Mouse (Mus musculus): ENCODE data around the gene Cd5. TPM values are rescaled to one million over a fixed set of nuclear protein-coding genes. Genes with fewer than 3 reads are reported as not detected.

The Cd5 gene
- polyA plus RNA-seq, 1 experiment from 2014 or later: 0.25 TPM

DNA sequence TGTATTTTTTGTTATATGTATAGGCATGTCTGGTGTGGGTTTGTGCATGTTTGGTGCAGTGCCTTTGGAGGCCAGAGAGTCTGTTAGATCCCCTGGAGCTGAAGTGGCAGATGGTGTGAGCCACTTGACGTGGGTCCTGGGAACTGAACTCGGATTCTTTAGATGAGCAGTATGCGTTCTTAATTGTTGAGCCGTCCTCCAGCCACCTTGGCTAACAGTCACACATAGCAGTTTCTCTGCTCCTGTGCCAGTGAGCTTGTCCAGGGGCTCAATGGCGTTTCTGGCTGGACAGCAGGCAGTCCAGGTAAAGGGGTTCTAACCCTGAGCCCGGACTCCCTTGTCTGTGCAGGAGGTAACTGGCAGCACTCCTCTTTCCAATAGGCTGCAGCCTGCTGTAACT, 29.9 kb downstream of the Cd5 start:
- Histone ChIP-seq H3K4me2 (ENCODE audit: low read length) (no peak overlapping the region), H3K4me1 (ENCODE audit: control insufficient read depth, insufficient read depth, low read length) (peaks cover 9% of the 10 kb centered on the region), H3K36me3 (ENCODE audit: control insufficient read depth, insufficient read depth, low read length) (peaks cover 49% of the 10 kb centered on the region), H3K9ac (replicated peaks; ENCODE audit: low read length) (no peak overlapping the region), H3K9me3 (ENCODE audit: control insufficient read depth, low read length) (no peaks in the 10 kb centered on the region), H3K4me3 (replicated peaks; ENCODE audit: low read depth, low read length) (no peak overlapping the region), H3K27ac (replicated peaks; ENCODE audit: low read depth, low read length) (peak overlapping the region; percentile 85), H3K27me3 (ENCODE audit: control insufficient read depth, insufficient read depth, low read length) (no peaks in the 10 kb centered on the region)
- ATAC-seq (ENCODE audit: low FRiP score, low TSS enrichment): no peak
- DNase-seq: no peak
- 76% methylated on average over 6 of the region's 6 CpGs for WGBS

DNA sequence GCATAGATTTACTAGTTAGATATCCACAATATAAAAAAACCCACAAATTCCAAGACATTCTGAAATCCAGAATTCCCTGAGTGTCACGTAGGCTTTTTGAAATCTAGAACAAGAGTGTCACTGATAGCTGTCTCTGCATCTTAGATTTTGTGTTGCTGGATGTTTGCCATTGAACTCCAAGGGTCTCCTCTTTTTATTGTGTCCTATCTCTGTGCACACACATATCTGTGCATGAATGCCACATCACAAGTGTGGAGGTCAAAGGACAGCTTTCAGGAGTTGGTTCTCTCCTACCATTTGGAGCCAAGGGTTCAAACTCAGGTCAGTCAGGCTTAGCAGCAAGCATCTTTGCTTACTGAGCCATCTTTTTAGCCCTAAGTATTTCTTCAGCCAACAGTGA, 30.9 kb downstream of the Cd5 start:
- H3K4me2 ChIP-seq (ENCODE audit: low read length): no peak overlapping the region
- ATAC-seq (ENCODE audit: low FRiP score, low TSS enrichment) (no peak), DNase-seq (no peak)
- no peak overlapping the region for H3K27ac ChIP-seq (replicated peaks; ENCODE audit: low read depth, low read length)
- H3K27me3 ChIP-seq (ENCODE audit: control insufficient read depth, insufficient read depth, low read length): no peaks in the 10 kb centered on the region
- H3K4me3 ChIP-seq (replicated peaks; ENCODE audit: low read depth, low read length): no peak overlapping the region
- 91% methylated on average over 1 of the region's 1 CpGs for WGBS
- H3K9me3 ChIP-seq (ENCODE audit: control insufficient read depth, low read length): no peaks in the 10 kb centered on the region
- H3K9ac ChIP-seq (replicated peaks; ENCODE audit: low read length): no peak overlapping the region
- peaks cover 9% of the 10 kb centered on the region for H3K4me1 ChIP-seq (ENCODE audit: control insufficient read depth, insufficient read depth, low read length)
- peaks cover 39% of the 10 kb centered on the region for H3K36me3 ChIP-seq (ENCODE audit: control insufficient read depth, insufficient read depth, low read length)

DNA sequence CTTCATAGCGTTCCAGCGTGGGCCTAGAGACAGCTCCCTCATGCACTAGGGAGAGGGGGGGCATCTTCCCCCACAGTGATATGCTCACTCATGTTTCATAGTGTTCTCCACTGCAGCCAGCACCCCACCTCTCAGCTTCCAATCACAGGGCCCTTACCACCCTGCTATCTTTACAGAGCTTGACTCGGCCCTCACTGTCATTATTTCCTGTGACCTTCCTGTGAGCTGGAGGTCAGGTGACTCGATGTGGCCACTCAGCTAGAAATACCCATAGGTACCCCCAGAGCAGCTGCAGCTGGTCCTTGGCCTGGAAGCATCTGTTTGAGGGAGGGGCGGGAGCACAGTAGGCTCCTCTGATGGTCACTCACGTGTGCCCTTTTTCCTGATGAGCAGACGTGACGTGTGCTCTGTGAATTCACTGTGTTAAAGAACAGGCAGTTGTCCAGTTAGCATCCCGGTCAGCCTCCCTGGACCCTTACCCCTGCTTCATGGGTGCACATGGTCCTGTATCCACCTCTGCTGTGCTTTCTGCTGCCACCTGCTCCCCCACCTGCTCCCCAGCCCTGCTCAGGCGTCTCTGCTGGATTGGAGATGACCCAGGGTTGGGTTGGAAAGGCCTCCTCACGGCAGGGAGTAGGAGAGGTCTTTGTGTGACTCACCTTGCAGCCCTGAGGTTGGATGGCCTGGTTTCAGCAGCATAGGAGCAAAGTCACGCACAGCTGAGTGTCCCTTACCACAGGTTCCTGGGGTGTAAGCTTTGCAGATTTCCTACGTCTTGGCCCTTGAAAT, 31.5 kb downstream of the Cd5 start:
- H3K9ac ChIP-seq (replicated peaks; ENCODE audit: low read length): no peak overlapping the region
- peaks cover 9% of the 10 kb centered on the region for H3K4me1 ChIP-seq (ENCODE audit: control insufficient read depth, insufficient read depth, low read length)
- H3K9me3 ChIP-seq (ENCODE audit: control insufficient read depth, low read length): no peaks in the 10 kb centered on the region
- H3K36me3 ChIP-seq (ENCODE audit: control insufficient read depth, insufficient read depth, low read length): peaks cover 33% of the 10 kb centered on the region
- no peak overlapping the region for H3K27ac ChIP-seq (replicated peaks; ENCODE audit: low read depth, low read length)
- DNase-seq (no peak), ATAC-seq (ENCODE audit: low FRiP score, low TSS enrichment) (no peak)
- H3K27me3 ChIP-seq (ENCODE audit: control insufficient read depth, insufficient read depth, low read length): no peaks in the 10 kb centered on the region
- WGBS: 81% methylated on average over 13 of the region's 13 CpGs
- no peak overlapping the region for H3K4me2 ChIP-seq (ENCODE audit: low read length)
- no peak overlapping the region for H3K4me3 ChIP-seq (replicated peaks; ENCODE audit: low read depth, low read length)

DNA sequence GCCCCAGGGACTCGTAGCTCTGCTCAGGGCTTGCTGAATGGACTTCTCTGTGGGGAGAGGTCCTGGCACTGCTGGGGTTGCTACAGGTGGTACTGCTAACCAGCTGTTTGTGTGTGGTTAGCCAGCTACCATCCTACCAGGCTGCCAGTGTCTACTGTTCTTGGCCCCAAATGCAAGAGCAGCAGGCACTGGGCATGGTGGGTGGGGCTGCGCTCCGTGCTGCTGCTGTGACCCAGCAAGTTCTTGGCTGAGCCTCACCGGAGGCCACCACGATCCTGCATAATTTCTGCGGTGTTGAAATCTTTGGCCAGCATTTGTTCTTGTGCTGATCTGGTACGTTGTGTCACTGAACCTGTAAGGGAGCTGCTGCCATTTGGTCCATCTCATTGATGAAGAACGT, 35.3 kb downstream of the Cd5 start:
- Histone ChIP-seq H3K9ac (replicated peaks; ENCODE audit: low read length) (no peak overlapping the region), H3K4me3 (replicated peaks; ENCODE audit: low read depth, low read length) (no peak overlapping the region), H3K27me3 (ENCODE audit: control insufficient read depth, insufficient read depth, low read length) (no peaks in the 10 kb centered on the region), H3K27ac (replicated peaks; ENCODE audit: low read depth, low read length) (no peak overlapping the region), H3K9me3 (ENCODE audit: control insufficient read depth, low read length) (no peaks in the 10 kb centered on the region), H3K4me1 (ENCODE audit: control insufficient read depth, insufficient read depth, low read length) (peaks cover 27% of the 10 kb centered on the region), H3K4me2 (ENCODE audit: low read length) (no peak overlapping the region), H3K36me3 (ENCODE audit: control insufficient read depth, insufficient read depth, low read length) (peaks cover 12% of the 10 kb centered on the region)
- DNase-seq: no peak
- 88% methylated on average over 8 of the region's 8 CpGs for WGBS
- no peak for ATAC-seq (ENCODE audit: low FRiP score, low TSS enrichment)

DNA sequence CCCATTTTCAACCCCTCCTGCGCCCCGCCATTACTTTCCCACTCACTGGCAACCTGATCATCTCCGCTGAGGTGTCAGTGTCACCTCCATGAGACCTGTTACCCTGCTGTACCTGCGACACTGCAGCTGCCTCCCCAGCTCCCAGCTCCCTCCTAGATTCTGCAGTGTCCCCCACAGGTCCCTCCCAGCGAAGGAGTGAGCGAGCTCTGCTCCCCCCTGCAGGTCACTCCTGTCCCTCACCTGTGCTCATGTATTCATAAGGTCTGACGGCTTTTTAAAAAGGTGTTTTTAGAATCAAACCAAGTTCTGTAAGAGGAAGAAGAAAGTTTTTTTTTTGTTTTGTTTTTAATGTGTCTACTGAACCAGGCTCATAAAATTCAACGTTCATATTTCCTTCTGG, 36.7 kb downstream of the Cd5 start:
- H3K4me2 ChIP-seq (ENCODE audit: low read length): no peak overlapping the region
- DNase-seq (no peak), ATAC-seq (ENCODE audit: low FRiP score, low TSS enrichment) (no peak)
- H3K9me3 ChIP-seq (ENCODE audit: control insufficient read depth, low read length): no peaks in the 10 kb centered on the region
- H3K4me1 ChIP-seq (ENCODE audit: control insufficient read depth, insufficient read depth, low read length): peaks cover 27% of the 10 kb centered on the region
- no peak overlapping the region for H3K9ac ChIP-seq (replicated peaks; ENCODE audit: low read length)
- no peak overlapping the region for H3K27ac ChIP-seq (replicated peaks; ENCODE audit: low read depth, low read length)
- H3K27me3 ChIP-seq (ENCODE audit: control insufficient read depth, insufficient read depth, low read length): no peaks in the 10 kb centered on the region
- peaks cover 6% of the 10 kb centered on the region for H3K36me3 ChIP-seq (ENCODE audit: control insufficient read depth, insufficient read depth, low read length)
- 87% methylated on average over 8 of the region's 8 CpGs for WGBS
- H3K4me3 ChIP-seq (replicated peaks; ENCODE audit: low read depth, low read length): no peak overlapping the region

DNA sequence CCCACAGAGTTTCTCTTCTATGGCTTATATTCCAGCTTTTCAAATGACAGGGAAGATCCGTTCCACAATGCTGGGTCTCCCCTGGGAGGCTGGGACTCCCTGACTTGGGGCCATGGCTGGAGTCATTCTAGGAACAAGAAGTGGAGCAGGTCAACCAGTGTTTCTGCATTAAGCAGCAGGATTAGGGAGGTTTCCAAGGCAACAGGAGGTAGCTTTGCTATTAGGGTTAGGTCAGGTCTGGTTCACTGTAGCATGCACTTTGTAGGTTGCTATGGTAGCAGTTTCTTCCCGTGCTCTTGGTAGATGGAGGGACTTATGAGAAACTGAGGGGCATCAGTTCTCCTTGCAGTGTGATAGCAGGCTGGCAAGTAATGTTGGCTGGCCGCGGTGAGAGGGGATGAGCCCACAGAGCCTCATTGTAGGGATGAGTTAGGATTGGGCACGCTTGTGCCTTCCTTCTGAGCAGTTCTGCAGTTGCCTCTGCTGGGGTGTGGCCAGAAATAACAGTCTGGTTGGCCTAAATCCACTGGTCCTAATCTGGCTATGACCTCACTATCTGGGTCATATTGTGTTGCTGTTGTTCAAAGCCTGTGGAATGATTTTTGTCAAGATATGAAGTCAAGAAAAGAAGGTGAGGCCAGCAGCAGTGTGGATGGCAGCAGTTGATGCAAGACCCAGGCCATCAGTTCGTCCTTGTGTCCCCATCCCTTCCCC, 37.6 kb downstream of the Cd5 start:
- Histone ChIP-seq H3K27me3 (ENCODE audit: control insufficient read depth, insufficient read depth, low read length) (no peaks in the 10 kb centered on the region), H3K4me1 (ENCODE audit: control insufficient read depth, insufficient read depth, low read length) (peaks cover 31% of the 10 kb centered on the region), H3K9me3 (ENCODE audit: control insufficient read depth, low read length) (no peaks in the 10 kb centered on the region), H3K4me3 (replicated peaks; ENCODE audit: low read depth, low read length) (no peak overlapping the region), H3K9ac (replicated peaks; ENCODE audit: low read length) (no peak overlapping the region), H3K36me3 (ENCODE audit: control insufficient read depth, insufficient read depth, low read length) (no peaks in the 10 kb centered on the region), H3K4me2 (ENCODE audit: low read length) (no peak overlapping the region), H3K27ac (replicated peaks; ENCODE audit: low read depth, low read length) (no peak overlapping the region)
- 26% methylated on average over 6 of the region's 6 CpGs for WGBS
- DNase-seq (no peak), ATAC-seq (ENCODE audit: low FRiP score, low TSS enrichment) (no peak)

DNA sequence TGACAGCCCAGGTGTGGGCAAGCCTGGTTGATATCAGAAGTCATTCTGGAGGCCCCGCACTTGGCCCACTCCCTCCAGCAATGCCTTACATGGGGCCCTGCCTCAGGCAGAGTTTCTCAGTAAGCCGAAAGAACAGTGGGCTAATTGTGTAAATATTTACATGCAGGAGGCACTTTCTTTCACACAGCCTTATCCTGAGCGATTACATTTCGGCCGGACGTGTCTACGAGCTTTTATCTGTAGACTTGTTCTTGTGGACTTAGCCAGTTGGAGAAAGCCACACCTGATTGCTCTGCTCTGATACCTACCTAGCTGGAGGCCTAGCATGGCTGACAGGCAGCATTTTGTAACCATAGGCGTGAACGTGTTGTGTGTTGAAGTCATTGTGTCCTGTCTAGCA, 39.0 kb downstream of the Cd5 start:
- Histone ChIP-seq H3K9me3 (ENCODE audit: control insufficient read depth, low read length) (no peaks in the 10 kb centered on the region), H3K27me3 (ENCODE audit: control insufficient read depth, insufficient read depth, low read length) (no peaks in the 10 kb centered on the region), H3K4me3 (replicated peaks; ENCODE audit: low read depth, low read length) (no peak overlapping the region), H3K36me3 (ENCODE audit: control insufficient read depth, insufficient read depth, low read length) (no peaks in the 10 kb centered on the region), H3K4me1 (ENCODE audit: control insufficient read depth, insufficient read depth, low read length) (peaks cover 41% of the 10 kb centered on the region), H3K27ac (replicated peaks; ENCODE audit: low read depth, low read length) (no peak overlapping the region), H3K4me2 (ENCODE audit: low read length) (no peak overlapping the region), H3K9ac (replicated peaks; ENCODE audit: low read length) (no peak overlapping the region)
- ATAC-seq (ENCODE audit: low FRiP score, low TSS enrichment) (no peak), DNase-seq (no peak)
- WGBS: 71% methylated on average over 9 of the region's 9 CpGs

DNA sequence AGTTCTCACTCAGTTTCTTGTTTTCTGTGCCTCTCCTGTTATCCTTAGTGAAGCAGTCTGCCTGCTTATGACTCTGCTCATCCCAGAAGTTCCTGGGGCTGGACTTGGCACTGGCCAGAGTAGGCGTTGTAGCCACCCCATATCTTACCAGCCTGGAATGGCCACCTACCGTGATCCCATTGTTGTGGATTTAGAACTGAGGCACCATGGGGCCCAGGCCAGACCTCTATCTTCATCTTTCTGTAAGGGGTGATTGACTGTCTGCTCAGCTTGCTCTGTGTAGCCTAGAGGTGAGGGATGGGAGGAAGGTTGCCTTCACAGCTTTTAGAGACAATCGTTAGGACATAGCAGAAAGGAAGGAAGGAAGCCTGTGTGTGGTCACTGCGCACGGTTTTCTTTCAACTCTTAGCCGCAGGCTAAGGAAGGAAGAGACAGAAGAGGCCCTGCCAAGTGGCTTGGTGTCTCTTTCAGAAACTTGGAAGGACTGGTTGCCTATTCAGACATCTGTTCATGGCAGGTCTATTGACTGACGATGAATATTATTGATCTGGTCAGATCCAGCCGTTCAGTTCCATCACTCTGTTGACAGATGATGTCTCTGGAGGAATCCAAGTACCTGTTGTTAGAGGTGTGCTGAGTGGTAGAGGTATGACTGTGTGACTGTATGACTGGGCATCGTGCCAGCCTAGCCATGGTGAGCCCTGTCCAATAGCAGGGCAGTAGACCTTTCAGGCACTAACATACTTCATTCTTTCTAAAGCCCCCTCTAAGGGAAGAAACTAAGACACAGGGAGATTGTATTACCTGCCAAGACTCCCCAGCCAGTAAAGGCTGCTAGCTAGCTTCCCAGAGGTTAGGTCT, 40.4 kb downstream of the Cd5 start:
- no peak overlapping the region for H3K4me2 ChIP-seq (ENCODE audit: low read length)
- no peaks in the 10 kb centered on the region for H3K9me3 ChIP-seq (ENCODE audit: control insufficient read depth, low read length)
- H3K4me3 ChIP-seq (replicated peaks; ENCODE audit: low read depth, low read length): no peak overlapping the region
- no peaks in the 10 kb centered on the region for H3K27me3 ChIP-seq (ENCODE audit: control insufficient read depth, insufficient read depth, low read length)
- DNase-seq (no peak), ATAC-seq (ENCODE audit: low FRiP score, low TSS enrichment) (no peak)
- H3K9ac ChIP-seq (replicated peaks; ENCODE audit: low read length): no peak overlapping the region
- H3K27ac ChIP-seq (replicated peaks; ENCODE audit: low read depth, low read length): no peak overlapping the region
- no peaks in the 10 kb centered on the region for H3K36me3 ChIP-seq (ENCODE audit: control insufficient read depth, insufficient read depth, low read length)
- WGBS: 67% methylated on average over 9 of the region's 9 CpGs
- peaks cover 41% of the 10 kb centered on the region for H3K4me1 ChIP-seq (ENCODE audit: control insufficient read depth, insufficient read depth, low read length)

All from midbrain, embryonic 14.5 days (tissue).